Mouse (Mus musculus) bone marrow, adult 2 months (tissue): ENCODE results near the gene Afmid.

Experiments used
- CTCF ChIP-seq: fragments of 200-500 bp; IDR thresholded peaks from 2 replicates; pipeline ENCODE4 v1.5.1; 2011; ENCODE audit warnings: low read length, control low read depth; ENCODE audit not compliant: control insufficient read depth, insufficient read depth
- POLR2A ChIP-seq: fragments of 200-500 bp; IDR thresholded peaks from 2 replicates; pipeline ENCODE4 v1.6.1; 2011; ENCODE audit warnings: low read depth, mild to moderate bottlenecking, control low read depth, low read length, borderline replicate concordance; ENCODE audit not compliant: control insufficient read depth

GRCm38 (mm10) chr11:117829671-117830215 is 4.0 kb downstream of the Afmid start:
- TF ChIP-seq CTCF (no peak), POLR2A (no peak)
